Mouse (Mus musculus) gastrocnemius, postnatal 4 days (tissue): ENCODE measurements around the gene Lcp2. TPM values are rescaled to one million over a fixed set of nuclear protein-coding genes. Genes with fewer than 3 reads are reported as not detected.

Source experiments
- total RNA-seq, 2 experiments: library from RNA; stranded (reverse); gene quantifications; 2 replicates each; pipeline ENCODE4 v1.2.3; 2021

The Lcp2 gene
- total RNA-seq, 2 experiments from 2014 or later = 3.3 to 3.4 TPM

Other genes with a start within 250 kb of the Lcp2 start
- under 1 TPM; 0.10 to 0.20 TPM for gene Kcnmb1, start 83.9 kb upstream of the Lcp2 start, total RNA-seq
- gene Kcnip1, start 53.8 kb upstream of the Lcp2 start, total RNA-seq = under 1 TPM; 0.21 to 0.47 TPM
- not detected for gene 4930469K13Rik, start 51.6 kb downstream of the Lcp2 start, total RNA-seq
- not detected for gene Foxi1, start 161.2 kb downstream of the Lcp2 start, total RNA-seq